Mouse (Mus musculus): ENCODE measurements at regions not wholly inside any gene's neighbourhood (a gene's known extent, or its start where the extent isn't known, plus 50 kb on each side); places are given as distances from the start of the nearest gene placed in this dataset.

DNA sequence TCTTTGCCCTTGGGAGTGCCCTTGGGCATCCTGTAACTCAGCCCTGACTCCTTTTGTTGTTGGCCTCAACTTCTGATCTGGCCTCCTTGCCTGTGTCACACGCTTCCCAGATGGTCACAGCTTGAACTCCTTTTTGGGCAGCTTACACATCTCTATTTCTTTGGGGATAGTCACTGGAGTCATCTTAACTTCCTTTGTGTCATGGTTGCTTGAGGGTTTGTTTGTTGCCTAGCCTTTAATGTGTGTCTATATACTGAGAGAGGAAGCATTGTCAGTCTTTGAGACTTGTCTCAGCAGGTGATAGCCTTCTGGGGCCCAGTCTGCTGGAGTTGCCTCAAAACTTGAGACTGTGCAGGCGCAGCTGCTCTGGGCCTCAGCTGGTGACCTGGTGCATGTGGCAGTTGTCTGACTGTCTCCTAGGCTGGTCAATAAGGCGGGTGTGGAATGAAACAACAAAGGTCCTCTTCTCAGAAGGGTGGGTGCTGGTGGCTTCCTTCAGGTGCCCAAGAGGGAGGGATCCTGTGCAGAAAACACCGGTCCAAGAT, 157.5 kb downstream of the Tpra1 start:
- H3K4me1 ChIP-seq (ENCODE audit: control insufficient read depth, low read depth, low read length) = no peaks in the 10 kb centered on the region
- H3K4me2 ChIP-seq (ENCODE audit: low read depth, low read length) = no peak overlapping the region
- H3K36me3 ChIP-seq (ENCODE audit: control insufficient read depth, insufficient read depth) = no peaks in the 10 kb centered on the region
- no peak overlapping the region for H3K27ac ChIP-seq (ENCODE audit: low read length)
- 55% methylated on average over 4 of the region's 4 CpGs for WGBS (ENCODE audit: insufficient replicate concordance)
- H3K4me3 ChIP-seq (ENCODE audit: low read depth, low read length) = no peak overlapping the region
- no peak for ATAC-seq (ENCODE audit: low read depth)
- no peaks in the 10 kb centered on the region for H3K27me3 ChIP-seq (ENCODE audit: control insufficient read depth, insufficient read depth, low read depth, low read length)
- H3K9ac ChIP-seq (ENCODE audit: low read depth, low read length) = no peak overlapping the region
- no peaks in the 10 kb centered on the region for H3K9me3 ChIP-seq (replicated peaks; ENCODE audit: control insufficient read depth, low read length)

DNA sequence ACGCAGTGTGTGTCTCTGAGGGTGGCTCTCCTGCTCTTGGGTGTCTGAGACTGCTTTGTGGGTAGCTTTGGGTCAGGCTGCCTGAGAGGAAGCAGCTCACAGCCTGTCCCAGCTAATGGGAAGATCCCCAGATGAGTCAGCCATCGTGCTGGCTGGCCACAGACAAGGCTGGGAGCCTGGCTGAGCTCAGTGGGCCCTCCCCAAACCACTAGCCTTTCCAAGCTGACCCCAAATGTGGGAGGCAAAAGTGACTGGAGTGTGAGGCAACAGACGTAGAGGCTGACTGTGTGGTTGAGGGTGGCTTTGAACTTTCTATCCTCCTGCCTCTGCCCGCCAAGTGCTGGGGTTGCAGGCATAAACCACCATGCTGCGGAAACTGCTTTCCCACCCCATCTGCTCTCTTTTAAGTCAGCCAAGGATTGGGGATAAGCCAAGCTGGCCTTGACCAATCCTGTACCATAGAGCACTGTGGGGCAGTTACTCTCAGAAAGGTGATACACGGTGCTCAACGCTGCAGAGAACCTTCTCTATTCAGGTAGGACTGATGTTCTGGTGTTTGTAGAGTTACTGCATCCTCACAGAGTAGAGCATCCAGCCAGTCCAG, 163.0 kb downstream of the Tpra1 start:
- H3K9me3 ChIP-seq (replicated peaks; ENCODE audit: control insufficient read depth, low read length) = no peaks in the 10 kb centered on the region
- H3K27ac ChIP-seq (ENCODE audit: low read length) = no peak overlapping the region
- no peak overlapping the region for H3K4me2 ChIP-seq (ENCODE audit: low read depth, low read length)
- H3K9ac ChIP-seq (ENCODE audit: low read depth, low read length) = no peak overlapping the region
- no peak for ATAC-seq (ENCODE audit: low read depth)
- H3K4me3 ChIP-seq (ENCODE audit: low read depth, low read length) = no peak overlapping the region
- H3K36me3 ChIP-seq (ENCODE audit: control insufficient read depth, insufficient read depth) = no peaks in the 10 kb centered on the region
- 63% methylated on average over 7 of the region's 7 CpGs for WGBS (ENCODE audit: insufficient replicate concordance)
- no peaks in the 10 kb centered on the region for H3K27me3 ChIP-seq (ENCODE audit: control insufficient read depth, insufficient read depth, low read depth, low read length)
- no peaks in the 10 kb centered on the region for H3K4me1 ChIP-seq (ENCODE audit: control insufficient read depth, low read depth, low read length)

DNA sequence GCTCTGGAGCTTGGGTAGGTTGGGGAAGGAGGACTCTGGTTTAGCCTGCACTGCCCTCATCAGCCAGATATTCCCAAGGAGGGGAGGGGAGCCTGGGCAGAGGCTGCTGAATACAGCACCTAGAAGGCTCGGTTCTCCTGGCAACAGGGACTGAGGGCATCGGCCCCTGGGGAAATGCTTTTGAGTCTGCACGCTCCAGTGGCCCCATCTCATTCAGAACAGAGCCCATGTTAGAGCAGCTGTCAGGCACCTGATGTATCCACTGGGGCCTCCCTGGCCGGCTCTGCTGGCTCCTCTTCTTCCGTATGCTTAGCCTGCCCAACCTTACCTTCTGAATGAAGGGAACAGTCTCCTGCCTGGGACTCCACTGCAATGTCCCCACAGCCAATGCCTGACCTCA, 164.5 kb downstream of the Tpra1 start:
- Histone ChIP-seq H3K9me3 (replicated peaks; ENCODE audit: control insufficient read depth, low read length) (no peaks in the 10 kb centered on the region), H3K4me3 (ENCODE audit: low read depth, low read length) (no peak overlapping the region), H3K27ac (ENCODE audit: low read length) (no peak overlapping the region), H3K4me1 (ENCODE audit: control insufficient read depth, low read depth, low read length) (no peaks in the 10 kb centered on the region), H3K27me3 (ENCODE audit: control insufficient read depth, insufficient read depth, low read depth, low read length) (no peaks in the 10 kb centered on the region), H3K4me2 (ENCODE audit: low read depth, low read length) (no peak overlapping the region), H3K9ac (ENCODE audit: low read depth, low read length) (no peak overlapping the region), H3K36me3 (ENCODE audit: control insufficient read depth, insufficient read depth) (no peaks in the 10 kb centered on the region)
- 66% methylated on average over 5 of the region's 5 CpGs for WGBS (ENCODE audit: insufficient replicate concordance)
- no peak for ATAC-seq (ENCODE audit: low read depth)

DNA sequence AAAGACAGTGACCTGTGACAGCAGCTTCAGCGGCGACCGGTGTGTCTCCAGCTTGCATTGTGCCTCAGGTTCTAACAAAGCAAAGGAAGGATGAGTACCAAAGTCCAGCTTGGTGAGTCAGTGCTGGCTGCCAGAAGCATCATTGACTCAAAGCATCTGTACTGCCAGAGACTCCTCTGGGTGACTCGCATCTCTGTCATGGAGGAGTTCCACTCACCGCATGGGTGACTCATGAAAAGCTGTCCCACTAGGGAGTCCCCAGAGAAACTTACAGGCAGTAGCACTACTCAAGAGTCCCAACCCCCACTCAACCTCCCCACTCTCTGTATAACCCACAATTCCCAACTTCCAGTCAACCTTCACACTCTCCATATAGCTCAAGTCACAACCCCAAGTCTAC, 166.2 kb downstream of the Tpra1 start:
- H3K9me3 ChIP-seq (replicated peaks; ENCODE audit: control insufficient read depth, low read length) = no peaks in the 10 kb centered on the region
- 72% methylated on average over 5 of the region's 5 CpGs for WGBS (ENCODE audit: insufficient replicate concordance)
- H3K4me2 ChIP-seq (ENCODE audit: low read depth, low read length) = no peak overlapping the region
- H3K27me3 ChIP-seq (ENCODE audit: control insufficient read depth, insufficient read depth, low read depth, low read length) = no peaks in the 10 kb centered on the region
- H3K27ac ChIP-seq (ENCODE audit: low read length) = no peak overlapping the region
- no peaks in the 10 kb centered on the region for H3K4me1 ChIP-seq (ENCODE audit: control insufficient read depth, low read depth, low read length)
- no peak overlapping the region for H3K9ac ChIP-seq (ENCODE audit: low read depth, low read length)
- no peak overlapping the region for H3K4me3 ChIP-seq (ENCODE audit: low read depth, low read length)
- no peak for ATAC-seq (ENCODE audit: low read depth)
- no peaks in the 10 kb centered on the region for H3K36me3 ChIP-seq (ENCODE audit: control insufficient read depth, insufficient read depth)

DNA sequence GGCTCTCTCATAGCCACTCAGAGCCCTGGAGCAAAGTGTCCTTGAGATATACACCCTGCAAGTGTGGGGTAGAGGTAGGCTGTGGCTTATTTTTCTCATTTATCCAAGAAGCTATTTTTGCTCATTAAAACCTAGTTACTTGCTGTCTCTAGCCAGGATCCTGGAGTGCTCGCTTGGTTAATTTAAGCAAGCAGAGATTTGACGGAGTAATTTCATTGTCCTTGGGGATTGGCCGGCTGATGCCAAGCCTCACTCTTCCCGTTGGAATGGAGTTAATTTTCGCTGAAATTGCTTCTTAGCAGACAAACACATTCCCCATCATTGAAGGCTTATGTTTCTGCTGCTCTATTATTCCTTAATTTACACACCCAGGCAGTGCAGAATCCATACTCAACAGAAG, 167.1 kb downstream of the Tpra1 start:
- H3K4me1 ChIP-seq (ENCODE audit: control insufficient read depth, low read depth, low read length) = no peaks in the 10 kb centered on the region
- no peak for ATAC-seq (ENCODE audit: low read depth)
- WGBS (ENCODE audit: insufficient replicate concordance) = 62% methylated on average over 5 of the region's 5 CpGs
- no peak overlapping the region for H3K27ac ChIP-seq (ENCODE audit: low read length)
- no peak overlapping the region for H3K9ac ChIP-seq (ENCODE audit: low read depth, low read length)
- H3K36me3 ChIP-seq (ENCODE audit: control insufficient read depth, insufficient read depth) = no peaks in the 10 kb centered on the region
- no peaks in the 10 kb centered on the region for H3K27me3 ChIP-seq (ENCODE audit: control insufficient read depth, insufficient read depth, low read depth, low read length)
- no peak overlapping the region for H3K4me2 ChIP-seq (ENCODE audit: low read depth, low read length)
- H3K4me3 ChIP-seq (ENCODE audit: low read depth, low read length) = no peak overlapping the region
- no peaks in the 10 kb centered on the region for H3K9me3 ChIP-seq (replicated peaks; ENCODE audit: control insufficient read depth, low read length)

DNA sequence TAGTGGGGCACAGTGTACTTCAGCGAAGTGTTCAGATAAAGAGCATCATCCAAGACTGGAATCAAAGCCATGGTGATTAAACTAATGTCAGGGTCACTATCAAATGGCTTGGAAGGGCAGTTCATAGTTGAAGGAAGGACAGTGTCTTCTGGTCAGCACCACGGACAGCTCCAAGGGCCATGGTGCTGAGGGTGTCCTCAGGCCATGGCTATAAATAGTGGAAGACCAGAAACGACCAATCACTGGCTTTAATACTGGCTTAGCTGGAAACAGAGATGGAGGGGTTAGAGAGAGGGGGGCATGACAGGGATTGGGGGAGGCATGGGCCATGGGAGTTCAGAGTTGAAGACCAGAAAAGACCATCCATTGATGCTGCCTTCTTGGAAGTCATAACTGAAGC, 168.0 kb downstream of the Tpra1 start:
- H3K27me3 ChIP-seq (ENCODE audit: control insufficient read depth, insufficient read depth, low read depth, low read length) = no peaks in the 10 kb centered on the region
- no peak overlapping the region for H3K9ac ChIP-seq (ENCODE audit: low read depth, low read length)
- no peaks in the 10 kb centered on the region for H3K4me1 ChIP-seq (ENCODE audit: control insufficient read depth, low read depth, low read length)
- H3K4me3 ChIP-seq (ENCODE audit: low read depth, low read length) = no peak overlapping the region
- H3K9me3 ChIP-seq (replicated peaks; ENCODE audit: control insufficient read depth, low read length) = no peaks in the 10 kb centered on the region
- ATAC-seq (ENCODE audit: low read depth) = no peak
- H3K36me3 ChIP-seq (ENCODE audit: control insufficient read depth, insufficient read depth) = no peaks in the 10 kb centered on the region
- H3K27ac ChIP-seq (ENCODE audit: low read length) = no peak overlapping the region
- H3K4me2 ChIP-seq (ENCODE audit: low read depth, low read length) = no peak overlapping the region
- 9% methylated on average over 3 of the region's 3 CpGs for WGBS (ENCODE audit: insufficient replicate concordance)

DNA sequence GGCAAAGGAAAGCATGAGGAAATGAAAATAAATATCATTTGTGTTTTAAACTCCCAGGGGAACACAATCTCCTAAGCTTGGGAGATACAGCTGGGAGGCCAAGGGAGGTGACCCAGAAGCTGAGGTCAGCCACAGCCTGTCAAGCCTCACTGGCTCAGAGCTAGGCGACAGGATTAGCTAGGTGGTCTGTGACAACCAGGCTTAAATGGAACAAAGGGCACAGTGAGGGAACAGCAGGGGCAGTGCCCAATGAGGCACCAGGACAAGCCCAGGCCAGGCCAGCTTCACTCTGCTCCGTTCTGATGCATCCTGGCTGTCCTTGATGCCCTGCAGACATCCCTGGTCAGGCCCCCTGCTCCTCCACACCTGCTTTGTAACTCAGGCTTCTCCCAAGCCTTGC, 169.7 kb downstream of the Tpra1 start:
- 21% methylated on average over 2 of the region's 2 CpGs for WGBS (ENCODE audit: insufficient replicate concordance)
- Histone ChIP-seq H3K9me3 (replicated peaks; ENCODE audit: control insufficient read depth, low read length) (no peaks in the 10 kb centered on the region), H3K36me3 (ENCODE audit: control insufficient read depth, insufficient read depth) (no peaks in the 10 kb centered on the region), H3K27me3 (ENCODE audit: control insufficient read depth, insufficient read depth, low read depth, low read length) (no peaks in the 10 kb centered on the region), H3K27ac (ENCODE audit: low read length) (no peak overlapping the region), H3K9ac (ENCODE audit: low read depth, low read length) (no peak overlapping the region), H3K4me1 (ENCODE audit: control insufficient read depth, low read depth, low read length) (no peaks in the 10 kb centered on the region), H3K4me3 (ENCODE audit: low read depth, low read length) (no peak overlapping the region), H3K4me2 (ENCODE audit: low read depth, low read length) (no peak overlapping the region)
- no peak for ATAC-seq (ENCODE audit: low read depth)

DNA sequence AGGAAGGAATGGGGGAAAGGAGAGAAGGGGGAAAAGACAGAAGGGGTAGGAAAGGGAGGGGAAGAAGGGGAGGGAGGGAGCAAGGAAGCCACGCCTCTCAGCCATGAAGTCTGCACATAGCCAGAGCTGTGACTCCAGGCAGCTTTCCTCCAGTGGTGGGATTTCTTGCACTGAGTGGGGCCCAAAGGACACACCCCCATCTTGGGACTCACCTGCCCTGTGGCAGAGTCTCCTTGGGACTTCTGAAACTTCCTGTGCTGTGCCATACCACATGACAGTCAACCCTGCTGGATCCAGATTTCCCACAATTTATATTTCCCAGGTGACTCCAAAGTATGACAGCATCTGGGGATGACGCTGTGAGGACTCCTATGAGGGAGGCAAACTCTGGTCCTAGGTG, 170.5 kb downstream of the Tpra1 start:
- 26% methylated on average over 2 of the region's 2 CpGs for WGBS (ENCODE audit: insufficient replicate concordance)
- H3K4me3 ChIP-seq (ENCODE audit: low read depth, low read length) = no peak overlapping the region
- H3K9me3 ChIP-seq (replicated peaks; ENCODE audit: control insufficient read depth, low read length) = no peaks in the 10 kb centered on the region
- H3K4me2 ChIP-seq (ENCODE audit: low read depth, low read length) = no peak overlapping the region
- no peak overlapping the region for H3K27ac ChIP-seq (ENCODE audit: low read length)
- no peaks in the 10 kb centered on the region for H3K4me1 ChIP-seq (ENCODE audit: control insufficient read depth, low read depth, low read length)
- no peak overlapping the region for H3K9ac ChIP-seq (ENCODE audit: low read depth, low read length)
- H3K27me3 ChIP-seq (ENCODE audit: control insufficient read depth, insufficient read depth, low read depth, low read length) = no peaks in the 10 kb centered on the region
- no peak for ATAC-seq (ENCODE audit: low read depth)
- H3K36me3 ChIP-seq (ENCODE audit: control insufficient read depth, insufficient read depth) = no peaks in the 10 kb centered on the region

DNA sequence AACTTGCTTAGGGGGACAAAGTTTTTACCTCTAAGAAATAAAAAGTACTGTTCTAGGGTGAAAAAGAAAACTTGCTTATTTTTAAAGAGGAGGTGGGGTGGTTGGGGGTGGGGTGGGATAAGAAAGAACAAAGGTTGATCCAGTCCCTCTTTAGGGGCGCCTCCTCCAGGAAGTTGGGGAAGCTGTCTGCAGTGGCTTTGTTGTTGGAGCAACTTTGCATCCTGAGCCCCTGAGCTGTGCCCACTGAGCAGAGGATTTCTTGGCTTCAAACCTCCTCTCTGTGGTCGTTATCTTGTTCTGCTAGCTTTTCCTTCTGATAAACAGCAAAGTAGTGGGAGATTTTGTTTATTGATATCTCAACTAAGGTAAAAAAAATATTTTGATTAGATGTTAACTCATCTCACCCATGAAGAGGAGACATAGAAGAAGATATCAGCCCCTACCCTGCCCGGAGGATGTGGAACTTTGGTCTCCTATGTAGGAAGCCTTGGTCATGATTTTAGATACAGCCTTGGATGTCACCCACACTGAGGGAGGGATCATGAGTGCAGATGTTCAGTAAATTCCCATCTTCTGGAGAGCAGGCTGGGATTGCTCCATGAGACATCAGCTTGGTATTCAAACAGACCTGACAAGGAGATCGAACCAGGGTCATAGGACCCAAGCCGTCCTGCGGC, 179.7 kb downstream of the Tpra1 start:
- no peaks in the 10 kb centered on the region for H3K36me3 ChIP-seq (ENCODE audit: control insufficient read depth, insufficient read depth)
- ATAC-seq (ENCODE audit: low read depth) = no peak
- H3K9me3 ChIP-seq (replicated peaks; ENCODE audit: control insufficient read depth, low read length) = no peaks in the 10 kb centered on the region
- no peak overlapping the region for H3K9ac ChIP-seq (ENCODE audit: low read depth, low read length)
- no peaks in the 10 kb centered on the region for H3K27me3 ChIP-seq (ENCODE audit: control insufficient read depth, insufficient read depth, low read depth, low read length)
- H3K4me2 ChIP-seq (ENCODE audit: low read depth, low read length) = no peak overlapping the region
- WGBS (ENCODE audit: insufficient replicate concordance) = 42% methylated on average over 6 of the region's 6 CpGs
- no peak overlapping the region for H3K27ac ChIP-seq (ENCODE audit: low read length)
- H3K4me1 ChIP-seq (ENCODE audit: control insufficient read depth, low read depth, low read length) = no peaks in the 10 kb centered on the region
- H3K4me3 ChIP-seq (ENCODE audit: low read depth, low read length) = no peak overlapping the region
